Mouse (Mus musculus) forebrain, embryonic 15.5 days (tissue): Measurements from ENCODE around the gene St6galnac3. TPM values are rescaled to one million over a fixed set of nuclear protein-coding genes. Genes with fewer than 3 reads are reported as not detected.

Source experiments
- ATAC-seq: fragments of 200-750 bp; cut with Nextera tagmentation; replicated peaks from 2 replicates; pipeline ENCODE4 v1.8.0; 2017; ENCODE audit warnings: mild to moderate bottlenecking, moderate TSS enrichment, moderate library complexity
- H3K27ac ChIP-seq: fragments of 300-500 bp; sonication (generic); replicated peaks from 2 replicates; pipeline ENCODE4 v1.5.1; 2015; ENCODE audit warnings: mild to moderate bottlenecking, inconsistent platforms
- H3K27me3 ChIP-seq: fragments of 300-500 bp; sonication (generic); 2 replicates; pipeline ENCODE4 v1.6.1; 2015; ENCODE audit warnings: inconsistent platforms
- H3K36me3 ChIP-seq: fragments of 300-500 bp; sonication (generic); 2 replicates; pipeline ENCODE4 v1.6.1; 2015; ENCODE audit warnings: mild to moderate bottlenecking, inconsistent platforms
- H3K4me1 ChIP-seq: fragments of 300-500 bp; sonication (generic); 2 replicates; pipeline ENCODE4 v1.6.1; 2015; ENCODE audit warnings: inconsistent platforms
- H3K4me2 ChIP-seq: fragments of 300-500 bp; sonication (generic); replicated peaks from 2 replicates; pipeline ENCODE4 v1.6.1; 2015; ENCODE audit warnings: mild to moderate bottlenecking, inconsistent platforms
- H3K4me3 ChIP-seq: fragments of 300-500 bp; sonication (generic); 2 replicates; pipeline ENCODE4 v1.5.1; 2015; ENCODE audit warnings: mild to moderate bottlenecking, inconsistent platforms
- H3K9ac ChIP-seq: fragments of 300-500 bp; sonication (generic); replicated peaks from 2 replicates; pipeline ENCODE4 v1.6.1; 2015; ENCODE audit warnings: mild to moderate bottlenecking, inconsistent platforms
- H3K9me3 ChIP-seq: fragments of 300-500 bp; sonication (generic); 2 replicates; pipeline ENCODE4 v1.6.1; 2016; ENCODE audit warnings: inconsistent platforms
- WGBS: fragments of 180-500 bp; shearing (Covaris S2); methylation state at CpG from one replicate; pipeline ENCODE4 v1.1.7; 2015; ENCODE audit warnings: mixed read lengths; 5-methylcytosine and 5-hydroxymethylcytosine counted together
- microRNA-seq: library from miRNA; unstranded; fragments of <30 nt; microRNA quantifications from one replicate; pipeline ENCODE4, GENCODE M21; 2016
- polyA plus RNA-seq: library from polyadenylated mRNA; unstranded; fragments of >200 nt; fragmentation: Nextera tagmentation; extraction: Ambion mirVana; gene quantifications from 2 replicates; pipeline ENCODE4 v1.2.1, GENCODE M21; 2015

St6galnac3 gene
- polyA plus RNA-seq, 1 experiment from 2014 or later, result 24.5 TPM

GRCm38 (mm10) chr3:153148887-153149286, 576.1 kb downstream of the St6galnac3 start:
- Histone ChIP-seq H3K4me1 (0 out of 2 replicates have a peak, but pooled peaks cover 4% of the 10 kb centered on the region), H3K4me3 (no peak overlapping the region), H3K9ac (no peak overlapping the region), H3K9me3 (no peaks in the 10 kb centered on the region), H3K36me3 (no peaks in the 10 kb centered on the region), H3K27me3 (no peaks in the 10 kb centered on the region), H3K4me2 (no peak overlapping the region), H3K27ac (no peak overlapping the region)
- WGBS, result 3% methylated on average over 2 of the region's 2 CpGs
- ATAC-seq, result no peak

Small RNAs within 50 kb of the gene (microRNA-seq; reads per million reads assigned to microRNA genes)
- gene Gm27405, result not detected

Other genes with a start within 250 kb of the St6galnac3 start
- gene Asb17, start 119.0 kb upstream of the St6galnac3 start, polyA plus RNA-seq, result 0.10 TPM in 1 of 2 replicates, not detected in the other
- 0.15 and 0.27 TPM in 2 replicates for gene Msh4, start 181.0 kb upstream of the St6galnac3 start, polyA plus RNA-seq
- 44.0 and 47.0 TPM in 2 replicates for gene Rabggtb, start 187.8 kb upstream of the St6galnac3 start, polyA plus RNA-seq
- gene Acadm, start 219.5 kb upstream of the St6galnac3 start, polyA plus RNA-seq, result 38.9 and 41.4 TPM in 2 replicates
- gene Slc44a5, start 248.3 kb upstream of the St6galnac3 start, polyA plus RNA-seq, result 7.9 and 8.4 TPM in 2 replicates